Mouse (Mus musculus): ENCODE data around the gene Ccdc173. TPM values are rescaled to one million over a fixed set of nuclear protein-coding genes. Genes with fewer than 3 reads are reported as not detected.

Gene Ccdc173
- total RNA-seq, 4 experiments from 2014 or later: 0.27 to 0.49 (median 0.37) TPM

DNA sequence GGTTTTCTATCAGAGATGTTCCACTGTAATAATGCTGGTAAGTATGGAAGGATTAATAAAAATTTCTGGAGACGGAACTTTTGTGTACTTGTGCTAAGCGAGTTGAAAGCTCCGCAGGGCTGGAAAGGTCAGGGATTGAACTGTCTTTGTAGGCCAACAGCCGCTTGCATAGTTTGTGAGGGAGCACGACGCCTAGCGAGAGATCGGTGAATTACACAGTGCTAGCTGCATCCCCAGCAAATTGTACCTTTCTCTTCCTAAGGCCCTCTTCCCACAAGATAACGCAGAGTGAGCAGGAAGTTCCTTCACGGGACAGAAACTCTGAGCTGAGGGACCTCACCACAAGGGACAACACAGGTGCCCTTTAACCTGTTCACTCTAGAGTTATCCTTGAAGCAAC is 910 bp upstream of the Ccdc173 start:
- peak; percentile 46 to 70 for DNase-seq (ENCODE audit: low spot score in 2 of 2)

DNA sequence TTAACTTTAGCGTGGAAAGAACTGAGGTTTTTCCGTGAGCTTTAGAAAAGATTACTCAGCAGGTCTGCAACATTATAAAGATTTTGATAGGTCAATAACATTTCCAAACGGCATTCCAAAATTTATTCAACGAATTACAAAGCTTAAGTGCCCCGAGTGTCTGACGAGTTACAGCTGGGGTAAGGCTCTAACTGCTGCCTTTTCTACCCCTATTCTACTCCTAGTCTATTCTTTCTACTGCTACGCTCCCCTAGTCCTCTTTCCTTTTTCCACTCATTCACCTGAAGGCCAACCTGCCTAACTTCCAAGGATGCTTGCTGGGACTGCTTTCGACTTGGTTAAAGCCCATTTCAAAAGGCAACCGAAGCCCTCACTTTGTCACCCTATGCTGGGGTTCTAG is 401 bp downstream of the Ccdc173 start:
- no peak for DNase-seq (ENCODE audit: low spot score in 2 of 2)

DNA sequence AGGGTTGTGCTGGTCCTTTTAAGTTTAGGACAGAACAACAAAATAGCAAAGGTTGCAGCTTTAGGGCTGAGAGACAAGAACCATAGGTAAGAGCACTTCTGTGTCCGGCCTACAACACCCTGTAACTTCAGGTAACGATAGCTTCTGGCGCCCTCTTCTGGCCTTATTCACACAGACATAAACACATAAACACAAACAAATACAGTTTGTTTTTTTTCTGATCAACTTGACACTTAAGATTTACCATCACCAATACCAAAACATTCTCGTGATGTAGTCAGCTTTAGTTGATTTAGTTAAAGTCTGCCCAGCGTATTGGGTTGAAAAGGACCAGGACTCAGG is 10.6 kb downstream of the Ccdc173 start:
- DNase-seq (ENCODE audit: low spot score in 2 of 2): no peak

DNA sequence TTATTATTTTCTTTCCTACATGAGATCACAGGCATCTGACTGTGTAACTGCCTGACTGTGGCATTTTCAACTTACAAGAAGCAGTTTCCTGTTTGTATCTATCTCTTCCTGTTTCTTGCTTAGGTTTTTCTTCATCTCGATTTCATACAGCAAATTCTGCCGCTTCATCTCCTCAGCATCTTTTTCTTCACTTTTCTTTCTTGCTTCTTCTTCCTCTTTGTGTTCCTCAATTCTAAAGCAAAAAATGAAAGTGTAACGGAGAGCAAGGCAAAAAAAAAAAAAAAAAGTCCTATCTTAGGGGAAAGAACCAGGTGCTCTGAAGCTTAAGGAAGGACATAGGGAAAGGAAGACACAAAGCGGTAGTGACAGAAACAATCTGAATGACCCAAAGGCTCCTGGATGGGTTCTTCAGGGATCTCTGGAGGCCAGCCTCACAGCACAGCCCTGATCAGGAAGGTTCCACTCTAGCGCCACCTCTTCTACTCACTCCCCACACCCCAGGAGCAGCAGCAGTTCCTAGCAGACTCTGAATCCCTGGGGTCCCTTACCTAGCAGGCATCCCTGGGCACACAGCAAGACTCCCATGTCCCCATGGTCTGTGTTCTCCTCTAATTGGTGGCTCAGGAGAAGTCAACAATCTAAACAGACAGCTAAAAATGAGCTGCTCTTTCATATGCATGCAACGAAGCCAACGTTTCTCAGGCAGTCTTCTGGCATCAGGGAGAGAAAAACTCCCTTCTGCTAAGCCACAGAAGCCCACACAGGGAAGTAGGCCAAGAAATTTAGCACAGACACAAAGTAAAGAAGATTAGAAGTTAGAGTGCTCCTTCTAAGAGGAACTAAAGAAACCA is 11.2 kb downstream of the Ccdc173 start:
- DNase-seq (ENCODE audit: low spot score in 2 of 2): no peak

DNA sequence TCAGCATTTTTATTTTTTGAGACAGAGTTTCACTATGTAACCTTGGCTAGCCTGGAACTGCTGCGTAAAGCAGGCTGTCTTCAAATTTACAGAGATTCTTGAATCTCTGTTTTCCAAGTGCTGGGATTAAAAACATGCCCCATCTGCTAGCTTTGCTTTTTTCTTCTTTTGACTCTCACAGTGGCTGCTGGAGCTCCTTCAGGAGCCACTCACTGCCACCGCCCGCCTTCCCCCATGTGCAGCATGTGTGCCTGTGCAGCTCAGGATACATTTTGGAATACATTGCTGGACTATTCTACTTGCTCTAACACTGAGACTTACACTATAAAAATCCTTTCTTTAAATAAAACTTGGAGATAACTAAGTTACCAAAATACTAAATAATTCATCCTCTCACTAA is 16.0 kb downstream of the Ccdc173 start:
- no peak for DNase-seq (ENCODE audit: low spot score in 2 of 2)

DNA sequence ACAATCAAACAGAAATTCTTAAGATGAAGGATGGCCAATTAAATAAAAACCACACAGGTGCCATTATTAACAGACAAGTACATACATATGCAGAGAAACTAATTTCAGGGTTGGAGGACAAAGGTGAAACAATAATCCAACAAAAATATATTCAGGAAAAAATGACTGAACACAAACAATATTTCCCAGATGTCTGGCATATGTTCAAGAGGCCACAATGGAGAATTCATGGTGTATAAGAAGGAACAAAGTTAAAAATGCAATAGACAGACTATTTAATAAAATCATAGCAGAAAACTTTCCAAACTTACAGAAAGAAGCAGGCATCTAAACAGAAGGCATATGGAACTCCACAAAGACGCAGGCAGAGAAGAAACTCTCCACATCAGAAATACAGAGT is 24.7 kb downstream of the Ccdc173 start:
- no peak for DNase-seq (ENCODE audit: low spot score in 2 of 2)

DNA sequence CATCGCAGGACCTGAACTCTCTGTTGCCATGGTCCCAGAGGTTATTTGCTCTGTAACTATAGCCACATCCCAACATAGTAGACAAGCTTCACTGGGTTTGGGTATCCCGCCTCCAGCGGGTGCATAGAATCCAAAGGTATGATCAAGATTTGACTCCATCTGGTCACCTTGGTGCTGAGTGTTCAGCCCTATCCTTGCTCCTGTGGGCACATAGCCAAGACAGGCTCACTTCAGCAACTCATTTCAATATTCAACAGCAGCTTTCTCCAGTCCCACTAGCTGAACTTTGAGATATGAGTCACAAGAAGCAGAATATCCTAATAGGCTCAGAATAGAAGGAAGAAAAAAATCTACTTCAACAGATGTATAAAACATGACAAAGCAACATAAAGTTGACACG is 26.0 kb downstream of the Ccdc173 start:
- no peak for DNase-seq (ENCODE audit: low spot score in 2 of 2)

DNA sequence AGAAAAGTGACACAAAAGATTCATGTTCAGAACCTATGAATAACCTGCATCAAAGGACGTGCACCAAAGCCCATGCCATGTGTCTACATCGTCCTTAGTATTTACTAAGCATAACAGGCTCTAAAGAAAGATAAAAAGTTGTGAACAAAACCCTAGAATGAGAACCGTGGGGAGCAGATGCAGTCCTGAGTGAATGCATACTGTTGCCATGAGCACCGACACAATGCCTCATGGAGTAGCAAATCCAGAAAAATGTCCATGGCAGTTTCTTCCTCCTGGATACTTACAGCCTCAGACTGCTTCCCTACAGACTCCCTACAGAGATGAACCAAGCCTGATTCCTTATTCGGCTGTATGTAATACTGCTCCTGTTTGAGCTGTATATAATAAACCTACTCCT is 28.4 kb downstream of the Ccdc173 start:
- DNase-seq (ENCODE audit: low spot score in 2 of 2): no peak

DNA sequence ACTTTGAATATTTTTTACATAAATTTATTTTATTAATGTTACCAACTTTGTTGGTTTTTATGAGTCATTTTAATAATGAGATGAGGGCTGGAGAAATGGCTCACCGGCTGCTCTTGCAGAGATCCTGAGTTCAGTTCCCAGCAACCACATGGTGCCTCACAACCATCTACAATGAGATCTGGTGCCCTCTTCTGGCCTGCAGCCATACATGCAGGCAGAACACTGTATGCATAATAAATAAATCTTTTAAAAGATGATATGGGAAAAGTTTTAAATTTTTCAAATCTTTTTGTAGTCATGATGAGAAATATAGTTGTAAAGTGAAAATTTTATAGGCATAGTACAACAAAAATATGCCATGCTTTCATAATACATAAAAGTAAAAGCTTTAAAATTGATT is 44.3 kb downstream of the Ccdc173 start:
- no peak for DNase-seq (ENCODE audit: low spot score in 2 of 2)

DNA sequence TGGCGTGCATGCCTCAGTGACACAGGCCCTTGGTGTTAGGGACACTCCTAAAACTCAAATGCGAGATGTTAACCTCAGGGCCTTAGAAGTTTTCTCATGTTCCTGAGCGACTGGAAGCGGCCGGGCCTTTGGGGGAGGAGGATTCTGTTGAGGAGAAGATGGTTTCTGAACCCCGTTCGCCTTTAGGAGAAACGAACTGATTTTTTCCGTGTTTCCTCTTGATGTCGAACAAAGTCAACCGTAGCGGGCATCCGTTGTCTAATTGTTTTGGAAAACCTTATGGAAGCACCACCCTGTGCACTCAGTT is 65.9 kb downstream of the Ccdc173 start:
- no peak for DNase-seq (ENCODE audit: low spot score in 2 of 2)

DNA sequence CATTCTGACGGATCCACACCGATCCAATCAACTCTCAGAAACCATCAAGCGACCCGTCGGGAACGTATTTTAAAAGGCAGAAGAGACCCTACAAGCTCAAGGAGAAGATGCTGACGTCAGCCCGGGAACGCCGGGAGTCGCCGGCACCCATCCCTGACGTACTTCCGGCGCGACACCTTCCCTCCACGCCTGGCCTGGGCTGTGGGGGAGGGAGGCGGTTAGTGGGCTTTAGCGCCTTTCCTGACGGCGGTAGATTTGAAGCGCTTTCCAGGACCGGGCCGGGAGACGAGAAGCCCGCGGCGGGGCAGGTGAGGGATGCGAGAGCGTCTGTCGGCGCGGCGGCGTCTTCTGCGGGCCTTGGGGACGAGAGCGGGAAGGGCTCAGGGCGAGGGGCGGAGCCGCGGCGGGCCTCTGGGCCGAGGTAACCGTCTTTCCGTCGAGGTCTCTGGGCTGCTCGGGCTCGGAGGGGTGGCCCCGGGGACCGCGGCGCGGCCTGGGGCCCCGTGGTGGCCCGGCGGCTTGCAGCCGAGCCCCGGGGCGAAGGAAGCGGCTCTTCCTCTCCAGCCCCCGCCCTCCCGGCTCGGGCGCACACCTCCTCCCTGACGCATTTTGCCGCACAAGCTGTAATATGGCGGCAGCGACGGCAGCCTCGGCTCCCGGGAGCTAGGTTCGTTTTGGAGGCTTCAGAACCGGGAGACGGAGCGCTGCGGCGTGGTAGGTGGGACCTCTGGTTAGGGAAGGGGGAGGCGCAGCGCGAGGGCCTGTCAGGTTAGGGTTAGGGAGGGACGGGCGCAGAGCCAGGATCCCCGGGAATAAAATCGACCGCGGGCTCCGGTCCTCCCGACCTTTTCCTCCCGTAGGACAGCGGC is 66.5 kb downstream of the Ccdc173 start:
- peak; percentile 74 to 82 for DNase-seq (ENCODE audit: low spot score in 2 of 2)

DNA sequence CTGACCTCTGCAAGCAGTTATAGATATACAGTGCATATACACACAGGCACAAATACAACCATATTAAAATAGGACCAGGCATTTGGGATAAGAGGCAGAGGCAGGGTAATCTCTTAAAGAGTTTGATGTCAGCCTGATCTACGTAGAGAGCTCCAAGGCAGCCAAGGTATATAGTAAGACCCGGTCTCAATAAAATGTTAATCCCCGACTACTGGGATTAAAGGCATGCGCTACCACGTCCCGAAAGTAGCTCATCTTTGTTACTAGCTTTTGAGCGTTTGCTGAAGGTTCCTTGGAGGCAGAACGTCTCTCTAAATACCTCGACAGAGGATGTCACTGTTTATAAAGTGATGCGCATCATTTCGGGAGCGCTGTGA is 67.1 kb downstream of the Ccdc173 start, which contains the start of gene Ppig:
Gene Ppig (plus strand): TSS at position 273 of the 377 bp plus-strand sequence.
- no peak for DNase-seq (ENCODE audit: low spot score in 2 of 2)

DNA sequence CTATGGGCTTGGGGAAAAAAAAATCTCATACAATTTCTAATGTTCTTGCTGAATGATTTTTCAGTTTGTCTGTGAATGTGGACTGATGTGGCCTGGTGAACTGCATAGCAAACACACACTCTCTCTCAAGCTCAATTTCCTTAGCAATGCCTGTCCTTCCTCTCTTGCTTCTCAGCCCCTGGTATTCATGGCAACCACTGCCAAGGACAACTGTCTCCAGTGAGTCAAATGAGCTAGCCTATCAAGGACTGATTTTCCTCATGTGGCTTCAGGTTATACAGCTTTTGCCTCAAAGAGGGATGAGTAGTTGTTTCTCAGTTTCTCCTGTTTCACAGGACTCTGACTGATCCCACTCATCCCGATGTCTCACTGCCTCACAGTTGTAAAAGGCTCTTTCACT is 70.3 kb downstream of the Ccdc173 start:
- no peak for DNase-seq (ENCODE audit: low spot score in 2 of 2)

DNA sequence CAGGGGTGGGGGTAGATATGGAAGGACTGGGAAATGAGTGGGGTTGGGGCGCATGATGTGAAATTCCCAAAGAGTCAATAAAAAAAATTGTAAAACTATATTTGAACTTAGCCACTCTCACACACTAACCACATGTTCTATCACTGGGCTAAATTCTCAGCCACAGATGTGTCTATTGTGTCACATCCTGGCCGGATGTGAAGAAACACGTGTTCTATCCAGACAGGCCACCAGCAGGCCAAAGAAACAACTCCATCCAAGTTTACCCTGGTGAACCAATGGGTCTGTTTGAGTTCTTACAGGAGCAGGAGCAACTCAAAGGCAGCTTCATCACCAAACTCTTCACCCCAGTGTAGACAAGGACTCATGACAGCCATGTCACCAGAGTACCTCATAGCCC is 72.9 kb downstream of the Ccdc173 start:
- no peak for DNase-seq (ENCODE audit: low spot score in 2 of 2)

DNA sequence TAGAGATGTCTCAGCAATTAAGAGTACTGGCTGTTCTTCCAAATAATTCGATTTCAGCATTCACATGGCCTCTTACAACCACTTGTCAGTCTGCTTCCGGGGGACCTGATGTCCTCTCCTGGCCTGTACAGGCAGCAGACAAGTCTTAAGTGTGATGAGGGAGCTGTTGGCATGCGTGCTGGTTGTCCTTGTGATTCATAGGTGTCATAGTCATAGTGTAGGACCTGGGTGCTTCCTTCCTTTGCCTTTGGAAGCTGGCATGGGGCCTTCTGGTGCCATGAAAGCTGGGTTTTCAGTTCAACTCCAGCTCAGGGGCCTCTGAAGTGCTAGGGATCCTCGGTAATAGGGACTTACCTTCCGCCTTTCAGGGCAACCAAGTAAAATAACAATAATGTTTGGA is 75.2 kb downstream of the Ccdc173 start:
- no peak for DNase-seq (ENCODE audit: low spot score in 2 of 2)

DNA sequence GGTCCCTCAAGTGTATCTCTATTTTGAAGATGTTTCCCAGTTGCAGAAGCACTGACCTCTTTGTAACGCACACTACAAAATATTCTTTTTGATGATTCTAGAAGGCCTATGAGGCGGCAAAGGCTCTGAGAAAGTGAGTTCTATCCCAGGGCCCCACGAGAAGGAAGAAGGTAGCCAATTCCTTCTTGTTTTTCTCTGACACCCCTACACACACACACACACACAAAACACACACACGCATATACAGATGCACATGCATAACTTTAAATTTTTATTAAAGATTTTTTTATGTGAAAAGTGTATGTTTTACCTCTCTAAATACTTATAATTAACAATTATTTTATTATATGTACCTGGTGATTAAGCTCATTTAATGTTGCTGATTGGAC is 75.8 kb downstream of the Ccdc173 start:
- no peak for DNase-seq (ENCODE audit: low spot score in 2 of 2)

DNA sequence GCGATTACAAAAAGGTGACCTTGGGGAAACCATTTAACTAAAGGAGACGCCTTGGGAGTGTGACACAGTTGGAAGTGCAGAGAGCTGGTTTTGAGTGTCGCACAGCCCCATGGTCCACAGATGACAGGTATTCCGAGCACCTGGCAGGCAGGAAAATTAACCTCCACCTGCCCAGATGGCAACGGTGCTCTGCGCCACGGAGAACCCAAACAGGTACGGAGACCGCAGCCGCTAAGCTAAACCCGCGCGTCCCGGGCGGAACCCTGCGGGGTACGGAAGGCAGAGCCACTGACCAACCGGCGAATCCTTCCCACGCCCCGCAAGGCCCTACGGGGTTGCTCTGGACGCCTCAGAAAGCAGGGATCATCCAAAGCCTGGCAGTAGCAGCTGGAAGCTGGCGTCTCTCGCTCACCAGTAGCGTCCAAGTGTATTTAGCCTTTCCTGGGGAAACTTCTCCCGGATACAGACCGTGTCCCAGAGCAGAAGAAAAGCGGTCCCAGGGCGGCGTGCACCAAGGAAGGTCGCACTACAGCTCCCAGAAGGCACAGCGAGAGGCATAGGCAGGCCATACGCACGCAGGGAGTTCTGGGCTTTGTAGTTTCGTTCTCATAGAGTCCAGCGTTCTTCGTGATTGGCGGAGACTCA is 76.3 kb downstream of the Ccdc173 start, which contains the start of gene Fastkd1:
Gene Fastkd1 (minus strand): TSS at position 536 of the 645 bp plus-strand sequence.
- DNase-seq (ENCODE audit: low spot score in 2 of 2): peak; percentile 71 to 78

DNA sequence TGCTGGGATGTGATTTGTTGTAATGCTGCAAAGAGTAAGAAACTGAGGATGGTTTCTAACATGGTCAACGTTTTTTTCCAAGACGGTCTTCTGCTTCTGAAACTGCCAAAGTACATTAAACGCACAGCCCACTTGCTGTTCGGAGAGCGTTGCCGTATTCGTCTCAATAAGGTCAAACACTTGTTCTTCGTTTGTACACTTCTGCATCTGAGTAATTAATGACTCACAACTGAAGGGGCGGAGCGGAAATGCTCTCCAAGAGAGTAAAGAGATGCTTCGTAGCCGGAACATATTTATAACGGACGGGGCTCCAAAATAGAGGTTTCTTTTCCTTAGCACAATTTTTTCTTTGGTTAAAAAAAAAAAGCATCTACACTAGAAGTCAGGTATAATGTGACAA is 77.2 kb downstream of the Ccdc173 start:
- DNase-seq (ENCODE audit: low spot score in 2 of 2): no peak

All from gastrocnemius, adult 8-10 months (tissue).